Mouse (Mus musculus) stomach, embryonic 15.5 days (tissue): Measurements from ENCODE around the gene Camk2d. TPM values are rescaled to one million over a fixed set of nuclear protein-coding genes. Genes with fewer than 3 reads are reported as not detected.

Experiments used
- ATAC-seq: fragments of 200-750 bp; cut with Nextera tagmentation; 2 replicates; pipeline ENCODE4 v1.8.0; 2017; ENCODE audit warnings: low read depth, moderate number of reproducible peaks, moderate TSS enrichment; ENCODE audit not compliant: insufficient read depth, low FRiP score
- H3K27ac ChIP-seq: fragments of 300-500 bp; sonication (generic); 2 replicates; pipeline ENCODE4 v1.5.1; 2015; ENCODE audit warnings: mild to moderate bottlenecking, inconsistent platforms
- H3K27me3 ChIP-seq: fragments of 300-500 bp; sonication (generic); replicated peaks from 2 replicates; pipeline ENCODE4 v1.6.1; 2015; ENCODE audit warnings: inconsistent platforms
- H3K36me3 ChIP-seq: fragments of 300-500 bp; sonication (generic); 2 replicates; pipeline ENCODE4 v1.6.1; 2015; ENCODE audit warnings: inconsistent platforms
- H3K4me1 ChIP-seq: fragments of 300-500 bp; sonication (generic); 2 replicates; pipeline ENCODE4 v1.6.1; 2015; ENCODE audit warnings: inconsistent platforms
- H3K4me2 ChIP-seq: fragments of 300-500 bp; sonication (generic); 2 replicates; pipeline ENCODE4 v1.6.1; 2015; ENCODE audit warnings: mild to moderate bottlenecking, inconsistent platforms
- H3K4me3 ChIP-seq: fragments of 300-500 bp; sonication (generic); replicated peaks from 2 replicates; pipeline ENCODE4 v1.5.1; 2015; ENCODE audit warnings: inconsistent platforms
- H3K9ac ChIP-seq: fragments of 300-500 bp; sonication (generic); 2 replicates; pipeline ENCODE4 v1.6.1; 2015; ENCODE audit warnings: inconsistent platforms
- H3K9me3 ChIP-seq: fragments of 300-500 bp; sonication (generic); 2 replicates; pipeline ENCODE4 v1.6.1; 2016; ENCODE audit warnings: inconsistent platforms
- WGBS: fragments of 180-500 bp; shearing (Covaris S2); methylation state at CpG from one replicate; pipeline ENCODE4 v1.1.7; 2015; 5-methylcytosine and 5-hydroxymethylcytosine counted together
- polyA plus RNA-seq: library from polyadenylated mRNA; unstranded; fragments of >200 nt; fragmentation: Nextera tagmentation; extraction: Ambion mirVana; gene quantifications from 2 replicates; pipeline ENCODE4 v1.2.1, GENCODE M21; 2015

Gene Camk2d
- 37.7 and 39.4 TPM in 2 replicates for polyA plus RNA-seq

- Histone ChIP-seq H3K4me3 (peak within 1 kb of the TSS; percentile 80), H3K9me3 (no peaks in the 10 kb centered on the region), H3K27me3 (no peaks in the 10 kb centered on the region), H3K9ac (peak within 1 kb of the TSS; percentile 88), H3K4me2 (peak within 1 kb of the TSS; percentile 85), H3K4me1 (no peaks in the 10 kb centered on the region), H3K27ac (peak within 1 kb of the TSS; percentile 99), H3K36me3 (no peaks in the 10 kb centered on the region)
- 0% methylated on average over 16 of the region's 16 CpGs for WGBS
- ATAC-seq, result peak; percentile 89
Observed at GRCm38 (mm10) chr3:126596086-126596485, at the start of gene Camk2d. Gene Camk2d, plus strand, starts transcription at chr3:126596302.

GRCm38 (mm10) chr3:126547941-126548340 lies 48.2 kb upstream of the Camk2d start:
- Histone ChIP-seq H3K4me1 (no peaks in the 10 kb centered on the region), H3K9ac (no peak overlapping the region), H3K27ac (no peak overlapping the region), H3K4me2 (no peak overlapping the region), H3K36me3 (no peaks in the 10 kb centered on the region), H3K9me3 (no peaks in the 10 kb centered on the region), H3K4me3 (no peak overlapping the region), H3K27me3 (no peaks in the 10 kb centered on the region)
- no peak for ATAC-seq

- no peak for ATAC-seq
- no peaks in the 10 kb centered on the region for H3K4me1 ChIP-seq
- 72% methylated on average over 2 of the region's 2 CpGs for WGBS
- H3K27ac ChIP-seq, result no peak overlapping the region
- H3K9ac ChIP-seq, result no peak overlapping the region
- H3K9me3 ChIP-seq, result no peaks in the 10 kb centered on the region
- no peak overlapping the region for H3K4me2 ChIP-seq
- no peak overlapping the region for H3K4me3 ChIP-seq
- H3K36me3 ChIP-seq, result no peaks in the 10 kb centered on the region
- no peaks in the 10 kb centered on the region for H3K27me3 ChIP-seq
Observed at GRCm38 (mm10) chr3:126563646-126564045, 32.5 kb upstream of the Camk2d start.

- Histone ChIP-seq H3K9me3 (no peaks in the 10 kb centered on the region), H3K4me3 (no peak overlapping the region), H3K9ac (no peak overlapping the region), H3K4me1 (no peaks in the 10 kb centered on the region), H3K4me2 (no peak overlapping the region), H3K36me3 (no peaks in the 10 kb centered on the region), H3K27me3 (no peaks in the 10 kb centered on the region), H3K27ac (no peak overlapping the region)
- 83% methylated on average over 1 of the region's 1 CpGs for WGBS
- no peak for ATAC-seq
Observed at GRCm38 (mm10) chr3:126570628-126571027, 25.5 kb upstream of the Camk2d start.

GRCm38 (mm10) chr3:126572915-126573314 lies 23.2 kb upstream of the Camk2d start:
- WGBS, result 68% methylated on average over 5 of the region's 5 CpGs
- Histone ChIP-seq H3K27ac (no peak overlapping the region), H3K9ac (no peak overlapping the region)

GRCm38 (mm10) chr3:126575927-126576326 lies 20.2 kb upstream of the Camk2d start:
- H3K4me2 ChIP-seq, result no peak overlapping the region
- H3K27me3 ChIP-seq, result no peaks in the 10 kb centered on the region
- H3K4me3 ChIP-seq, result no peak overlapping the region
- no peak overlapping the region for H3K9ac ChIP-seq
- H3K4me1 ChIP-seq, result no peaks in the 10 kb centered on the region
- H3K9me3 ChIP-seq, result no peaks in the 10 kb centered on the region
- WGBS, result 63% methylated on average over 2 of the region's 2 CpGs
- ATAC-seq, result no peak
- no peak overlapping the region for H3K27ac ChIP-seq
- H3K36me3 ChIP-seq, result no peaks in the 10 kb centered on the region

More at GRCm38 (mm10) chr3:126572915-126573314, 23.2 kb upstream of the Camk2d start:
- H3K36me3 ChIP-seq, result no peaks in the 10 kb centered on the region
- H3K4me2 ChIP-seq, result no peak overlapping the region
- H3K9me3 ChIP-seq, result no peaks in the 10 kb centered on the region
- no peak for ATAC-seq
- no peak overlapping the region for H3K4me3 ChIP-seq
- no peaks in the 10 kb centered on the region for H3K27me3 ChIP-seq
- H3K4me1 ChIP-seq, result no peaks in the 10 kb centered on the region

- no peaks in the 10 kb centered on the region for H3K4me1 ChIP-seq
- no peak overlapping the region for H3K27ac ChIP-seq
- 89% methylated on average over 3 of the region's 3 CpGs for WGBS
- ATAC-seq, result no peak
- no peaks in the 10 kb centered on the region for H3K9me3 ChIP-seq
- H3K4me2 ChIP-seq, result no peak overlapping the region
- no peaks in the 10 kb centered on the region for H3K36me3 ChIP-seq
- no peak overlapping the region for H3K9ac ChIP-seq
- H3K27me3 ChIP-seq, result no peaks in the 10 kb centered on the region
- no peak overlapping the region for H3K4me3 ChIP-seq
Observed at GRCm38 (mm10) chr3:126586134-126586533, 10.0 kb upstream of the Camk2d start.

GRCm38 (mm10) chr3:126587477-126587876 lies 8.6 kb upstream of the Camk2d start:
- WGBS, result 76% methylated on average over 3 of the region's 3 CpGs
- Histone ChIP-seq H3K9ac (no peak overlapping the region), H3K4me3 (no peak overlapping the region), H3K4me1 (no peaks in the 10 kb centered on the region), H3K4me2 (no peak overlapping the region), H3K9me3 (no peaks in the 10 kb centered on the region), H3K27me3 (no peaks in the 10 kb centered on the region), H3K27ac (no peak overlapping the region), H3K36me3 (no peaks in the 10 kb centered on the region)
- no peak for ATAC-seq

- H3K4me3 ChIP-seq, result no peak overlapping the region
- H3K27ac ChIP-seq, result no peak overlapping the region
- ATAC-seq, result no peak
- H3K9ac ChIP-seq, result no peak overlapping the region
- H3K36me3 ChIP-seq, result no peaks in the 10 kb centered on the region
- no peaks in the 10 kb centered on the region for H3K4me1 ChIP-seq
- no peaks in the 10 kb centered on the region for H3K27me3 ChIP-seq
- no peak overlapping the region for H3K4me2 ChIP-seq
- WGBS, result 85% methylated on average over 7 of the region's 7 CpGs
- H3K9me3 ChIP-seq, result no peaks in the 10 kb centered on the region
Observed at GRCm38 (mm10) chr3:126589556-126589955, 6.5 kb upstream of the Camk2d start.

GRCm38 (mm10) chr3:126595456-126595855 lies 646 bp upstream of the Camk2d start:
- no peak overlapping the region for H3K4me3 ChIP-seq
- peak overlapping the region; percentile 99; the same call in 1 of the 2 replicates for H3K27ac ChIP-seq
- no peaks in the 10 kb centered on the region for H3K9me3 ChIP-seq
- no peaks in the 10 kb centered on the region for H3K27me3 ChIP-seq
- 48% methylated on average over 4 of the region's 4 CpGs for WGBS
- H3K4me1 ChIP-seq, result no peaks in the 10 kb centered on the region
- no peak for ATAC-seq
- H3K9ac ChIP-seq, result no peak overlapping the region
- peak overlapping the region; percentile 85; the same call in 1 of the 2 replicates for H3K4me2 ChIP-seq
- H3K36me3 ChIP-seq, result no peaks in the 10 kb centered on the region

GRCm38 (mm10) chr3:126596491-126597160 lies 524 bp downstream of the Camk2d start:
- H3K4me1 ChIP-seq, result no peaks in the 10 kb centered on the region
- H3K27me3 ChIP-seq, result no peaks in the 10 kb centered on the region
- H3K4me2 ChIP-seq, result peak overlapping the region; percentile 85
- peak overlapping the region; percentile 80 for H3K4me3 ChIP-seq
- under 1% methylated on average over 63 of the region's 69 CpGs for WGBS
- H3K27ac ChIP-seq, result peak overlapping the region; percentile 99
- no peaks in the 10 kb centered on the region for H3K36me3 ChIP-seq
- peak; percentile 92 for ATAC-seq
- peak overlapping the region; percentile 88 for H3K9ac ChIP-seq
- H3K9me3 ChIP-seq, result no peaks in the 10 kb centered on the region

GRCm38 (mm10) chr3:126597161-126597595 lies 1.1 kb downstream of the Camk2d start:
- peak; percentile 72 for ATAC-seq
- peak overlapping the region; percentile 99 for H3K27ac ChIP-seq
- peak overlapping the region; percentile 88 for H3K9ac ChIP-seq
- no peaks in the 10 kb centered on the region for H3K4me1 ChIP-seq
- no peaks in the 10 kb centered on the region for H3K27me3 ChIP-seq
- no peaks in the 10 kb centered on the region for H3K9me3 ChIP-seq
- peak overlapping the region; percentile 80 for H3K4me3 ChIP-seq
- under 1% methylated on average over 43 of the region's 51 CpGs for WGBS
- H3K36me3 ChIP-seq, result no peaks in the 10 kb centered on the region
- peak overlapping the region; percentile 85 for H3K4me2 ChIP-seq
